Mouse (Mus musculus) embryonic fibroblast, embryonic 13.5 days (primary cell): ENCODE results near the gene Slx1b.

Experiments
- CTCF ChIP-seq: IDR thresholded peaks from 2 replicates; pipeline ENCODE4 v1.5.1; 2011; ENCODE audit warnings: mild to moderate bottlenecking, control low read depth, low read length, moderate library complexity, borderline replicate concordance; ENCODE audit not compliant: insufficient read depth
- POLR2A ChIP-seq: IDR thresholded peaks from 2 replicates; pipeline ENCODE4 v1.6.1; 2011; ENCODE audit warnings: low read depth, mild to moderate bottlenecking, control low read depth, low read length, moderate library complexity

- no peak for TF ChIP-seq CTCF
- TF ChIP-seq POLR2A: no peak
Observed at GRCm38 (mm10) chr7:126715679-126716078, 20.1 kb upstream of the Slx1b start.
